Mouse (Mus musculus) myocyte (in vitro differentiated cells): Measurements from ENCODE around the gene Sdk1. TPM values are rescaled to one million over a fixed set of nuclear protein-coding genes. Genes with fewer than 3 reads are reported as not detected.
A peak's percentile ranks its signal among the peaks of the same experiment; 100 is the strongest.

Source experiments
- H3K27me3 ChIP-seq: one replicate; pipeline ENCODE4 v1.6.1; 2011; ENCODE audit not compliant: control insufficient read depth, insufficient read depth, insufficient read length
- H3K36me3 ChIP-seq: one replicate; pipeline ENCODE4 v1.6.1; 2011; ENCODE audit not compliant: control insufficient read depth, insufficient read depth
- H3K4me2 ChIP-seq: one replicate; pipeline ENCODE4 v1.6.1; 2011; ENCODE audit warnings: low read depth, control low read depth
- H3K4me3 ChIP-seq: one replicate; pipeline ENCODE4 v1.5.1; 2011; ENCODE audit warnings: mild to moderate bottlenecking, control low read depth, moderate library complexity
- H3K79me2 ChIP-seq: one replicate; pipeline ENCODE4 v1.6.1; 2011; ENCODE audit not compliant: control insufficient read depth, insufficient read depth
- H3ac ChIP-seq: one replicate; pipeline ENCODE4 v1.6.1; 2011; ENCODE audit not compliant: control insufficient read depth, insufficient read length
- CEBPB ChIP-seq: IDR thresholded peaks from 2 replicates; pipeline ENCODE4 v1.6.1; 2011; ENCODE audit warnings: mild to moderate bottlenecking, moderate library complexity; ENCODE audit not compliant: poor library complexity, insufficient read depth, severe bottlenecking
- E2F4 ChIP-seq: IDR thresholded peaks from one replicate; pipeline ENCODE4 v1.6.1; 2011; ENCODE audit warnings: mild to moderate bottlenecking, control low read depth, moderate library complexity; ENCODE audit not compliant: insufficient read depth
- MAX ChIP-seq: IDR thresholded peaks from one replicate; pipeline ENCODE4 v1.6.1; 2011; ENCODE audit warnings: low read depth, mild to moderate bottlenecking, control low read depth
- MYOD1 ChIP-seq, 3 experiments: IDR thresholded peaks; one replicate each; pipeline ENCODE4 v1.6.1; 2011; ENCODE audit warnings: control low read depth in 2 of 3, low read depth in 2 of 3, mild to moderate bottlenecking in 2 of 3, moderate library complexity in 1 of 3; ENCODE audit not compliant: insufficient read length in 2 of 3, control insufficient read depth in 1 of 3
- MYOG ChIP-seq, 3 experiments: IDR thresholded peaks; one replicate each; pipeline ENCODE4 v1.6.1; 2011; ENCODE audit warnings: control low read depth in 2 of 3, low read depth in 2 of 3, mild to moderate bottlenecking in 2 of 3; ENCODE audit not compliant: insufficient read length in 2 of 3, control insufficient read depth in 1 of 3, insufficient read depth in 1 of 3
- POLR2A ChIP-seq: IDR thresholded peaks from one replicate; pipeline ENCODE4 v1.6.1; 2011; ENCODE audit warnings: low read depth, mild to moderate bottlenecking, control low read depth, moderate library complexity; ENCODE audit not compliant: insufficient read length
- POLR2AphosphoS2 ChIP-seq: IDR thresholded peaks from one replicate; pipeline ENCODE4 v1.6.1; 2011; ENCODE audit warnings: low read depth, control low read depth; ENCODE audit not compliant: insufficient read length
- REST ChIP-seq: IDR thresholded peaks from one replicate; pipeline ENCODE4 v1.6.1; 2011; ENCODE audit warnings: mild to moderate bottlenecking, control low read depth, moderate library complexity; ENCODE audit not compliant: insufficient read depth, insufficient read length
- SRF ChIP-seq: IDR thresholded peaks from one replicate; pipeline ENCODE4 v1.6.1; 2011; ENCODE audit warnings: low read depth; ENCODE audit not compliant: control insufficient read depth, insufficient read length
- TCF12 ChIP-seq: IDR thresholded peaks from one replicate; pipeline ENCODE4 v1.6.1; 2011; ENCODE audit warnings: mild to moderate bottlenecking, control low read depth; ENCODE audit not compliant: poor library complexity, insufficient read depth, severe bottlenecking
- TCF3 ChIP-seq: IDR thresholded peaks from one replicate; pipeline ENCODE4 v1.6.1; 2011; ENCODE audit warnings: low read depth, control low read depth; ENCODE audit not compliant: insufficient read length
- USF1 ChIP-seq: IDR thresholded peaks from one replicate; pipeline ENCODE4 v1.6.1; 2011; ENCODE audit warnings: low read depth, mild to moderate bottlenecking, control low read depth, moderate library complexity
- polyA plus RNA-seq: library from polyadenylated mRNA; unstranded; fragments of >200 nt; fragmentation: generic; extraction: Trizol; gene quantifications from one replicate; pipeline ENCODE4 v1.2.1, GENCODE M21; 2012; ENCODE audit warnings: missing spikeins

Gene Sdk1
- polyA plus RNA-seq, 1 experiment, result 1.6 TPM

- Histone ChIP-seq H3K27me3 (no peaks in the 10 kb centered on the region), H3K4me2 (no peak overlapping the region), H3K36me3 (no peaks in the 10 kb centered on the region), H3K79me2 (no peaks in the 10 kb centered on the region), H3ac (no peak overlapping the region), H3K4me3 (no peak overlapping the region)
- no peak for TF ChIP-seq REST
- no peak for TF ChIP-seq MYOD1 (IDR thresholded peaks at IDR 0.05; ENCODE audit: control insufficient read depth in 1 of 3, insufficient read length in 2 of 3, low read depth in 2 of 3)
- no peak for TF ChIP-seq TCF3
- no peak for TF ChIP-seq USF1
- TF ChIP-seq SRF, result no peak
- TF ChIP-seq POLR2A, result no peak
- no peak for TF ChIP-seq POLR2AphosphoS2
- no peak for TF ChIP-seq TCF12
- TF ChIP-seq E2F4, result no peak
- no peak for TF ChIP-seq CEBPB
- TF ChIP-seq MAX, result no peak
- no peak for TF ChIP-seq MYOG (IDR thresholded peaks at IDR 0.05; ENCODE audit: control insufficient read depth in 1 of 3, insufficient read depth in 1 of 3, insufficient read length in 2 of 3, low read depth in 2 of 3)
These were observed 632.5 kb downstream of the Sdk1 start for GRCm38 (mm10) chr5:141873751-141874150.

- TF ChIP-seq MYOG (IDR thresholded peaks at IDR 0.05; ENCODE audit: control insufficient read depth in 1 of 3, insufficient read depth in 1 of 3, insufficient read length in 2 of 3, low read depth in 2 of 3) (no peak), MYOD1 (IDR thresholded peaks at IDR 0.05; ENCODE audit: control insufficient read depth in 1 of 3, insufficient read length in 2 of 3, low read depth in 2 of 3) (peak in 1 of 3 experiments; percentile 26)
- Histone ChIP-seq H3ac (no peak overlapping the region), H3K27me3 (no peaks in the 10 kb centered on the region)
These were observed 639.4 kb downstream of the Sdk1 start for GRCm38 (mm10) chr5:141880661-141881060.

GRCm38 (mm10) chr5:141884111-141884647 lies 642.9 kb downstream of the Sdk1 start:
- TF ChIP-seq MYOD1 (IDR thresholded peaks at IDR 0.05; ENCODE audit: control insufficient read depth in 1 of 3, insufficient read length in 2 of 3, low read depth in 2 of 3) (no peak), MAX (no peak), TCF3 (no peak), POLR2AphosphoS2 (no peak), POLR2A (no peak), MYOG (IDR thresholded peaks at IDR 0.05; ENCODE audit: control insufficient read depth in 1 of 3, insufficient read depth in 1 of 3, insufficient read length in 2 of 3, low read depth in 2 of 3) (no peak), USF1 (no peak)
- Histone ChIP-seq H3K36me3 (no peaks in the 10 kb centered on the region), H3K27me3 (no peaks in the 10 kb centered on the region), H3K4me3 (no peak overlapping the region), H3K4me2 (no peak overlapping the region), H3ac (no peak overlapping the region), H3K79me2 (no peaks in the 10 kb centered on the region)

More at GRCm38 (mm10) chr5:141880661-141881060, 639.4 kb downstream of the Sdk1 start:
- no peak overlapping the region for H3K4me2 ChIP-seq
- no peaks in the 10 kb centered on the region for H3K36me3 ChIP-seq
- H3K4me3 ChIP-seq, result no peak overlapping the region
- H3K79me2 ChIP-seq, result no peaks in the 10 kb centered on the region

GRCm38 (mm10) chr5:141886006-141886405 lies 644.7 kb downstream of the Sdk1 start:
- Histone ChIP-seq H3K27me3 (no peaks in the 10 kb centered on the region), H3ac (no peak overlapping the region), H3K4me3 (no peak overlapping the region), H3K79me2 (no peaks in the 10 kb centered on the region), H3K36me3 (no peaks in the 10 kb centered on the region), H3K4me2 (no peak overlapping the region)
- TF ChIP-seq REST (no peak), E2F4 (no peak), USF1 (no peak), MYOD1 (IDR thresholded peaks at IDR 0.05; ENCODE audit: control insufficient read depth in 1 of 3, insufficient read length in 2 of 3, low read depth in 2 of 3) (no peak), TCF3 (no peak), POLR2A (no peak), MYOG (IDR thresholded peaks at IDR 0.05; ENCODE audit: control insufficient read depth in 1 of 3, insufficient read depth in 1 of 3, insufficient read length in 2 of 3, low read depth in 2 of 3) (no peak)

- TF ChIP-seq MYOG (IDR thresholded peaks at IDR 0.05; ENCODE audit: control insufficient read depth in 1 of 3, insufficient read depth in 1 of 3, insufficient read length in 2 of 3, low read depth in 2 of 3) (peak in 1 of 3 experiments; percentile 14), MAX (no peak), MYOD1 (IDR thresholded peaks at IDR 0.05; ENCODE audit: control insufficient read depth in 1 of 3, insufficient read length in 2 of 3, low read depth in 2 of 3) (peak in 1 of 3 experiments; percentile 50), SRF (no peak), TCF3 (no peak), E2F4 (no peak), CEBPB (no peak), TCF12 (no peak), REST (no peak), POLR2A (no peak), POLR2AphosphoS2 (no peak), USF1 (no peak)
- no peaks in the 10 kb centered on the region for H3K79me2 ChIP-seq
- no peak overlapping the region for H3K4me2 ChIP-seq
- H3K36me3 ChIP-seq, result no peaks in the 10 kb centered on the region
- no peak overlapping the region for H3K4me3 ChIP-seq
- no peaks in the 10 kb centered on the region for H3K27me3 ChIP-seq
- no peak overlapping the region for H3ac ChIP-seq
These were observed 648.5 kb downstream of the Sdk1 start for GRCm38 (mm10) chr5:141889766-141890165.
